Mouse (Mus musculus) bone marrow, adult 2 months (tissue): ENCODE measurements around the gene Trappc3.

ENCODE experiments used
- CTCF ChIP-seq: fragments of 200-500 bp; IDR thresholded peaks from 2 replicates; pipeline ENCODE4 v1.5.1; 2011; ENCODE audit warnings: low read length, control low read depth; ENCODE audit not compliant: control insufficient read depth, insufficient read depth
- POLR2A ChIP-seq: fragments of 200-500 bp; IDR thresholded peaks from 2 replicates; pipeline ENCODE4 v1.6.1; 2011; ENCODE audit warnings: low read depth, mild to moderate bottlenecking, control low read depth, low read length, borderline replicate concordance; ENCODE audit not compliant: control insufficient read depth

GRCm38 (mm10) chr4:126300916-126301583, 38.9 kb downstream of the Trappc3 start:
- no peak for TF ChIP-seq CTCF
- TF ChIP-seq POLR2A: no peak
